Mouse (Mus musculus) embryonic facial prominence, embryonic 11.5 days (tissue): ENCODE data around the gene Prok2. TPM values are rescaled to one million over a fixed set of nuclear protein-coding genes. Genes with fewer than 3 reads are reported as not detected.

Experiments used
- polyA plus RNA-seq: library from polyadenylated mRNA; unstranded; fragments of >200 nt; fragmentation: Nextera tagmentation; extraction: Ambion mirVana; gene quantifications from 2 replicates; pipeline ENCODE4 v1.2.1, GENCODE M21; 2014

Prok2 gene
- polyA plus RNA-seq, 1 experiment from 2014 or later = 0.14 TPM

Other genes starting within 250 kb of the Prok2 start
- gene Foxp1, start 203.7 kb downstream of the Prok2 start, polyA plus RNA-seq = 135 and 148 TPM in 2 replicates
- 16.8 and 19.3 TPM in 2 replicates for gene Eif4e3, start 59.6 kb downstream of the Prok2 start, polyA plus RNA-seq
- gene Gm20696, start 59.6 kb downstream of the Prok2 start, polyA plus RNA-seq = 2.5 and 3.0 TPM in 2 replicates
- gene Gpr27, start 33.7 kb downstream of the Prok2 start, polyA plus RNA-seq = 2.8 and 4.6 TPM in 2 replicates